Mouse (Mus musculus) heart, adult 8-10 months (tissue): ENCODE measurements around the gene Pde10a. TPM values are rescaled to one million over a fixed set of nuclear protein-coding genes. Genes with fewer than 3 reads are reported as not detected.

Experiments used
- DNase-seq: peaks from one replicate; pipeline ENCODE4 v3.0.0; 2022; ENCODE audit warnings: low spot score
- total RNA-seq, 4 experiments: library from RNA; stranded (reverse); gene quantifications; 2 replicates each; pipeline ENCODE4 v1.2.4; 2022

The Pde10a gene
- total RNA-seq, 4 experiments from 2014 or later = 1.8 to 3.6 (median 2.8) TPM

GRCm38 (mm10) chr17:8525971-8526740 lies 984 bp downstream of the Pde10a start:
- DNase-seq = no peak

GRCm38 (mm10) chr17:8526815-8527261 lies 1.7 kb downstream of the Pde10a start:
- DNase-seq = no peak

GRCm38 (mm10) chr17:8528641-8529040 lies 3.5 kb downstream of the Pde10a start:
- DNase-seq = no peak

- no peak for DNase-seq
These were observed 7.4 kb downstream of the Pde10a start for GRCm38 (mm10) chr17:8532609-8533008.

GRCm38 (mm10) chr17:8533828-8534227 lies 8.7 kb downstream of the Pde10a start:
- no peak for DNase-seq

GRCm38 (mm10) chr17:8536522-8536921 lies 11.3 kb downstream of the Pde10a start:
- DNase-seq = no peak

- no peak for DNase-seq
These were observed 12.9 kb downstream of the Pde10a start for GRCm38 (mm10) chr17:8538102-8538501.

- DNase-seq = no peak
These were observed 16.9 kb downstream of the Pde10a start for GRCm38 (mm10) chr17:8541974-8542538.

GRCm38 (mm10) chr17:8546366-8546765 lies 21.2 kb downstream of the Pde10a start:
- DNase-seq = no peak

- DNase-seq = no peak
These were observed 23.6 kb downstream of the Pde10a start for GRCm38 (mm10) chr17:8548733-8549132.

- no peak for DNase-seq
These were observed 26.5 kb downstream of the Pde10a start for GRCm38 (mm10) chr17:8551641-8552040.

- DNase-seq = no peak
These were observed 27.3 kb downstream of the Pde10a start for GRCm38 (mm10) chr17:8552346-8553035.

- DNase-seq = no peak
These were observed 28.4 kb downstream of the Pde10a start for GRCm38 (mm10) chr17:8553601-8554000.

- no peak for DNase-seq
These were observed 29.0 kb downstream of the Pde10a start for GRCm38 (mm10) chr17:8554219-8554618.

GRCm38 (mm10) chr17:8555785-8556184 lies 30.6 kb downstream of the Pde10a start:
- no peak for DNase-seq

- DNase-seq = no peak
These were observed 31.1 kb downstream of the Pde10a start for GRCm38 (mm10) chr17:8556223-8556622.

GRCm38 (mm10) chr17:8557926-8558325 lies 32.8 kb downstream of the Pde10a start:
- no peak for DNase-seq

- DNase-seq = no peak
These were observed 37.1 kb downstream of the Pde10a start for GRCm38 (mm10) chr17:8562101-8562885.

GRCm38 (mm10) chr17:8562886-8563280 lies 37.7 kb downstream of the Pde10a start:
- DNase-seq = no peak

- DNase-seq = no peak
These were observed 41.7 kb downstream of the Pde10a start, which contains the start of gene Gm17087 for GRCm38 (mm10) chr17:8566850-8567249. Gene Gm17087 (minus strand): TSS chr17:8566950.

- DNase-seq = no peak
These were observed 48.5 kb downstream of the Pde10a start for GRCm38 (mm10) chr17:8573542-8574260.
